Mouse (Mus musculus) layer of hippocampus, adult 2 months (tissue): ENCODE measurements at regions not wholly inside any gene's neighbourhood (a gene's known extent, or its start where the extent isn't known, plus 50 kb on each side); places are given as distances from the start of the nearest gene placed in this dataset.

Source experiments
- DNase-seq, 2 experiments: peaks; one replicate each; pipeline ENCODE4 v3.0.0; 2022; ENCODE audit warnings: low spot score in 2 of 2
- H3K27ac ChIP-seq: fragments of 200-600 bp; 2 replicates; pipeline ENCODE4 v1.8.1; 2022
- H3K4me3 ChIP-seq: fragments of 200-600 bp; 2 replicates; pipeline ENCODE4 v1.8.1; 2022; ENCODE audit warnings: mild to moderate bottlenecking
- CTCF ChIP-seq: fragments of 200-600 bp; conservative IDR thresholded peaks from 2 replicates; pipeline ENCODE4 v1.8.1; 2022; ENCODE audit warnings: antibody characterized with exemption, mild to moderate bottlenecking, moderate library complexity

GRCm38 (mm10) chr4:93986189-93986588 lies 570.2 kb upstream of the Gm10306 start:
- Histone ChIP-seq H3K4me3 (no peak overlapping the region), H3K27ac (no peak overlapping the region)
- DNase-seq = no peak
- no peak for TF ChIP-seq CTCF

GRCm38 (mm10) chr4:93990273-93990869 lies 566.0 kb upstream of the Gm10306 start:
- DNase-seq = no peak
- H3K27ac ChIP-seq = no peak overlapping the region
- no peak for TF ChIP-seq CTCF
- no peak overlapping the region for H3K4me3 ChIP-seq

- Histone ChIP-seq H3K27ac (no peak overlapping the region), H3K4me3 (no peak overlapping the region)
- no peak for TF ChIP-seq CTCF
- DNase-seq = no peak
Observed at GRCm38 (mm10) chr4:94005818-94006217, 550.5 kb upstream of the Gm10306 start.

- Histone ChIP-seq H3K4me3 (no peak overlapping the region), H3K27ac (no peak overlapping the region)
- TF ChIP-seq CTCF = peak; percentile 81
- DNase-seq = peak; percentile 54 to 60
Observed at GRCm38 (mm10) chr4:94007088-94007768, 549.1 kb upstream of the Gm10306 start.

- Histone ChIP-seq H3K4me3 (no peak overlapping the region), H3K27ac (no peak overlapping the region)
- DNase-seq = no peak
- TF ChIP-seq CTCF = no peak
Observed at GRCm38 (mm10) chr4:94015713-94016112, 540.6 kb upstream of the Gm10306 start.

GRCm38 (mm10) chr4:94017702-94018101 lies 538.6 kb upstream of the Gm10306 start:
- TF ChIP-seq CTCF = no peak
- DNase-seq = peak; percentile 60 to 71
- no peak overlapping the region for H3K27ac ChIP-seq

GRCm38 (mm10) chr4:94049629-94050310 lies 506.6 kb upstream of the Gm10306 start:
- H3K27ac ChIP-seq = no peak overlapping the region
- no peak for DNase-seq
- no peak for TF ChIP-seq CTCF
- no peak overlapping the region for H3K4me3 ChIP-seq

More at GRCm38 (mm10) chr4:94017702-94018101, 538.6 kb upstream of the Gm10306 start:
- no peak overlapping the region for H3K4me3 ChIP-seq

- Histone ChIP-seq H3K4me3 (no peak overlapping the region), H3K27ac (no peak overlapping the region)
- DNase-seq = no peak
- TF ChIP-seq CTCF = no peak
Observed at GRCm38 (mm10) chr4:94052249-94053162, 503.8 kb upstream of the Gm10306 start.

GRCm38 (mm10) chr4:94073178-94073870 lies 483.0 kb upstream of the Gm10306 start:
- TF ChIP-seq CTCF = no peak
- Histone ChIP-seq H3K4me3 (no peak overlapping the region), H3K27ac (no peak overlapping the region)
- no peak for DNase-seq

- TF ChIP-seq CTCF = no peak
- Histone ChIP-seq H3K4me3 (no peak overlapping the region), H3K27ac (no peak overlapping the region)
- DNase-seq = no peak
Observed at GRCm38 (mm10) chr4:94082839-94083238, 473.5 kb upstream of the Gm10306 start.

- Histone ChIP-seq H3K27ac (no peak overlapping the region), H3K4me3 (no peak overlapping the region)
- TF ChIP-seq CTCF = no peak
- no peak for DNase-seq
Observed at GRCm38 (mm10) chr4:94094379-94094778, 462.0 kb upstream of the Gm10306 start.

- TF ChIP-seq CTCF = no peak
- H3K4me3 ChIP-seq = no peak overlapping the region
- H3K27ac ChIP-seq = no peak overlapping the region
- DNase-seq = no peak
Observed at GRCm38 (mm10) chr4:94106941-94107340, 449.4 kb upstream of the Gm10306 start.
